Mouse (Mus musculus) neural tube, embryonic 12.5 days (tissue): ENCODE results near the gene Itpkb. TPM values are rescaled to one million over a fixed set of nuclear protein-coding genes. Genes with fewer than 3 reads are reported as not detected.

Source experiments
- ATAC-seq: fragments of 200-750 bp; cut with Nextera tagmentation; 2 replicates; pipeline ENCODE4 v1.8.0; 2017; ENCODE audit warnings: low read depth, mild to moderate bottlenecking, moderate TSS enrichment, moderate library complexity; ENCODE audit not compliant: low FRiP score
- H3K27ac ChIP-seq: fragments of 300-500 bp; sonication (generic); 2 replicates; pipeline ENCODE4 v1.5.1; 2016
- H3K27me3 ChIP-seq: fragments of 300-500 bp; sonication (generic); replicated peaks from 2 replicates; pipeline ENCODE4 v1.6.1; 2016; ENCODE audit warnings: mild to moderate bottlenecking
- H3K36me3 ChIP-seq: fragments of 300-500 bp; sonication (generic); 2 replicates; pipeline ENCODE4 v1.6.1; 2016; ENCODE audit warnings: mild to moderate bottlenecking
- H3K4me1 ChIP-seq: fragments of 300-500 bp; sonication (generic); 2 replicates; pipeline ENCODE4 v1.6.1; 2016
- H3K4me2 ChIP-seq: fragments of 300-500 bp; sonication (generic); replicated peaks from 2 replicates; pipeline ENCODE4 v1.6.1; 2016; ENCODE audit warnings: mild to moderate bottlenecking
- H3K4me3 ChIP-seq: fragments of 300-500 bp; sonication (generic); 2 replicates; pipeline ENCODE4 v1.5.1; 2016
- H3K9ac ChIP-seq: fragments of 300-500 bp; sonication (generic); 2 replicates; pipeline ENCODE4 v1.6.1; 2016; ENCODE audit warnings: mild to moderate bottlenecking
- H3K9me3 ChIP-seq: fragments of 300-500 bp; sonication (generic); 2 replicates; pipeline ENCODE4 v1.6.1; 2016; ENCODE audit warnings: mild to moderate bottlenecking
- WGBS: fragments of 180-500 bp; shearing (Covaris S2); methylation state at CpG from one replicate; pipeline ENCODE4 v1.1.7; 2016; 5-methylcytosine and 5-hydroxymethylcytosine counted together
- polyA plus RNA-seq: library from polyadenylated mRNA; unstranded; fragments of >200 nt; fragmentation: Nextera tagmentation; extraction: Ambion mirVana; gene quantifications from 2 replicates; pipeline ENCODE4 v1.2.1, GENCODE M21; 2016

Itpkb gene
- polyA plus RNA-seq, 1 experiment from 2014 or later, result 5.4 TPM

GRCm38 (mm10) chr1:180300997-180301396, 29.3 kb upstream of the Itpkb start:
- H3K4me2 ChIP-seq, result no peak overlapping the region
- H3K9ac ChIP-seq, result no peak overlapping the region
- no peak overlapping the region for H3K4me3 ChIP-seq
- H3K27ac ChIP-seq, result no peak overlapping the region
- no peaks in the 10 kb centered on the region for H3K9me3 ChIP-seq
- ATAC-seq, result no peak
- no peaks in the 10 kb centered on the region for H3K36me3 ChIP-seq
- 45% methylated on average over 4 of the region's 4 CpGs for WGBS
- no peaks in the 10 kb centered on the region for H3K27me3 ChIP-seq
- peaks cover 9% of the 10 kb centered on the region for H3K4me1 ChIP-seq

- WGBS, result 51% methylated on average over 12 of the region's 12 CpGs
Measured at GRCm38 (mm10) chr1:180302253-180303120, 27.8 kb upstream of the Itpkb start.

GRCm38 (mm10) chr1:180303600-180303999, 26.7 kb upstream of the Itpkb start:
- Histone ChIP-seq H3K36me3 (no peaks in the 10 kb centered on the region), H3K9ac (no peak overlapping the region), H3K27ac (no peak overlapping the region), H3K4me1 (peaks cover 9% of the 10 kb centered on the region), H3K4me2 (no peak overlapping the region), H3K4me3 (no peak overlapping the region), H3K27me3 (no peaks in the 10 kb centered on the region), H3K9me3 (no peaks in the 10 kb centered on the region)
- 0 out of 2 replicates have a peak, but pooled peaks have one; percentile 50 for ATAC-seq
- 26% methylated on average over 5 of the region's 5 CpGs for WGBS

More at GRCm38 (mm10) chr1:180302253-180303120, 27.8 kb upstream of the Itpkb start:
- no peak overlapping the region for H3K4me3 ChIP-seq
- no peak overlapping the region for H3K9ac ChIP-seq
- no peak overlapping the region for H3K4me2 ChIP-seq
- H3K27me3 ChIP-seq, result no peaks in the 10 kb centered on the region
- H3K36me3 ChIP-seq, result no peaks in the 10 kb centered on the region
- no peaks in the 10 kb centered on the region for H3K9me3 ChIP-seq
- no peak overlapping the region for H3K27ac ChIP-seq
- no peak for ATAC-seq
- H3K4me1 ChIP-seq, result peaks cover 9% of the 10 kb centered on the region

GRCm38 (mm10) chr1:180306889-180307288, 23.4 kb upstream of the Itpkb start:
- H3K4me3 ChIP-seq, result no peak overlapping the region
- no peaks in the 10 kb centered on the region for H3K36me3 ChIP-seq
- H3K27ac ChIP-seq, result no peak overlapping the region
- no peaks in the 10 kb centered on the region for H3K9me3 ChIP-seq
- no peak for ATAC-seq
- H3K4me1 ChIP-seq, result peaks cover 9% of the 10 kb centered on the region
- WGBS, result 84% methylated on average over 9 of the region's 9 CpGs
- no peak overlapping the region for H3K9ac ChIP-seq
- no peaks in the 10 kb centered on the region for H3K27me3 ChIP-seq
- H3K4me2 ChIP-seq, result no peak overlapping the region

- Histone ChIP-seq H3K4me2 (no peak overlapping the region), H3K27ac (no peak overlapping the region), H3K9ac (no peak overlapping the region), H3K9me3 (no peaks in the 10 kb centered on the region), H3K4me1 (peaks cover 14% of the 10 kb centered on the region), H3K27me3 (no peaks in the 10 kb centered on the region), H3K4me3 (no peak overlapping the region), H3K36me3 (no peaks in the 10 kb centered on the region)
- no peak for ATAC-seq
- WGBS, result 50% methylated on average over 2 of the region's 2 CpGs
Measured at GRCm38 (mm10) chr1:180307661-180308060, 22.6 kb upstream of the Itpkb start.

GRCm38 (mm10) chr1:180308897-180309296, 21.4 kb upstream of the Itpkb start:
- no peak overlapping the region for H3K4me3 ChIP-seq
- no peak for ATAC-seq
- no peak overlapping the region for H3K27ac ChIP-seq
- H3K4me2 ChIP-seq, result no peak overlapping the region
- no peaks in the 10 kb centered on the region for H3K9me3 ChIP-seq
- H3K4me1 ChIP-seq, result peaks cover 16% of the 10 kb centered on the region
- H3K36me3 ChIP-seq, result no peaks in the 10 kb centered on the region
- 56% methylated on average over 4 of the region's 4 CpGs for WGBS
- H3K9ac ChIP-seq, result no peak overlapping the region
- H3K27me3 ChIP-seq, result no peaks in the 10 kb centered on the region

GRCm38 (mm10) chr1:180312286-180312685, 18.0 kb upstream of the Itpkb start:
- Histone ChIP-seq H3K27ac (no peak overlapping the region), H3K4me2 (peak overlapping the region; percentile 57; the same call in 1 of the 2 replicates), H3K4me1 (peaks cover 16% of the 10 kb centered on the region), H3K9me3 (no peaks in the 10 kb centered on the region), H3K27me3 (no peaks in the 10 kb centered on the region), H3K36me3 (no peaks in the 10 kb centered on the region), H3K4me3 (no peak overlapping the region), H3K9ac (no peak overlapping the region)
- ATAC-seq, result 0 out of 2 replicates have a peak, but pooled peaks have one; percentile 29
- 33% methylated on average over 6 of the region's 6 CpGs for WGBS

- no peaks in the 10 kb centered on the region for H3K9me3 ChIP-seq
- 20% methylated on average over 6 of the region's 6 CpGs for WGBS
- no peaks in the 10 kb centered on the region for H3K36me3 ChIP-seq
- H3K4me1 ChIP-seq, result peaks cover 16% of the 10 kb centered on the region
- H3K9ac ChIP-seq, result 0 out of 2 replicates have a peak overlapping the region, but pooled peaks have one; percentile 44
- ATAC-seq, result peak; percentile 86
- H3K4me3 ChIP-seq, result no peak overlapping the region
- no peaks in the 10 kb centered on the region for H3K27me3 ChIP-seq
- peak overlapping the region; percentile 57 for H3K4me2 ChIP-seq
- H3K27ac ChIP-seq, result peak overlapping the region; percentile 72
Measured at GRCm38 (mm10) chr1:180312792-180313311, 17.4 kb upstream of the Itpkb start.

- Histone ChIP-seq H3K9me3 (no peaks in the 10 kb centered on the region), H3K27ac (no peak overlapping the region), H3K9ac (peak overlapping the region; percentile 44; the same call in 1 of the 2 replicates), H3K36me3 (no peaks in the 10 kb centered on the region), H3K4me3 (peak overlapping the region; percentile 21), H3K4me1 (peaks cover 16% of the 10 kb centered on the region), H3K4me2 (peak overlapping the region; percentile 57), H3K27me3 (no peaks in the 10 kb centered on the region)
- ATAC-seq, result peak; percentile 63
- 15% methylated on average over 20 of the region's 20 CpGs for WGBS
Measured at GRCm38 (mm10) chr1:180313517-180314440, 16.5 kb upstream of the Itpkb start.

- Histone ChIP-seq H3K27ac (no peak overlapping the region), H3K36me3 (no peaks in the 10 kb centered on the region), H3K4me2 (no peak overlapping the region), H3K9ac (no peak overlapping the region), H3K4me3 (no peak overlapping the region), H3K27me3 (no peaks in the 10 kb centered on the region), H3K9me3 (no peaks in the 10 kb centered on the region), H3K4me1 (peaks cover 16% of the 10 kb centered on the region)
- no peak for ATAC-seq
- 86% methylated on average over 11 of the region's 11 CpGs for WGBS
Measured at GRCm38 (mm10) chr1:180314641-180315040, 15.6 kb upstream of the Itpkb start.

- H3K9ac ChIP-seq, result no peak overlapping the region
- H3K9me3 ChIP-seq, result no peaks in the 10 kb centered on the region
- H3K27me3 ChIP-seq, result no peaks in the 10 kb centered on the region
- H3K36me3 ChIP-seq, result no peaks in the 10 kb centered on the region
- H3K4me1 ChIP-seq, result peaks cover 19% of the 10 kb centered on the region
- H3K4me2 ChIP-seq, result no peak overlapping the region
- H3K4me3 ChIP-seq, result no peak overlapping the region
- H3K27ac ChIP-seq, result no peak overlapping the region
- ATAC-seq, result no peak
- 83% methylated on average over 3 of the region's 3 CpGs for WGBS
Measured at GRCm38 (mm10) chr1:180315127-180315526, 15.2 kb upstream of the Itpkb start.

- Histone ChIP-seq H3K27ac (no peak overlapping the region), H3K4me2 (no peak overlapping the region), H3K4me1 (peaks cover 15% of the 10 kb centered on the region), H3K36me3 (no peaks in the 10 kb centered on the region), H3K9me3 (no peaks in the 10 kb centered on the region), H3K27me3 (no peaks in the 10 kb centered on the region), H3K4me3 (no peak overlapping the region), H3K9ac (no peak overlapping the region)
- WGBS, result 84% methylated on average over 4 of the region's 4 CpGs
- no peak for ATAC-seq
Measured at GRCm38 (mm10) chr1:180317450-180317849, 12.8 kb upstream of the Itpkb start.
